ENCODE assay signal across 20 mouse cellular contexts in genomic region chr10:125840388-125840787, GRCm38 (mm10).
A peak's percentile ranks its signal among the peaks of the same experiment; 100 is the strongest.
DNase-seq lines count a peak whose midpoint lies in the region; ATAC-seq lines count a peak whose summit lies in the region.
"Had no signal": no experiment of that assay in that cellular context is flagged by ENCODE, and none has a peak within 500 bp of the region (broad histone marks: within the 10 kb centered on the region; RNA-seq: fewer than 3 reads in every experiment).

No protein-coding gene starts in this region.

- no peaks in the 10 kb centered on the region for H3K27me3 ChIP-seq in liver, embryonic 11.5 days (replicated peaks; ENCODE audit: control insufficient read depth, insufficient read depth, low read length)
- H3K27me3 ChIP-seq in embryonic facial prominence, embryonic 13.5 days, result no peaks in the 10 kb centered on the region
- H3K27me3 ChIP-seq: lung, embryonic 15.5 days; stomach, embryonic 15.5 days had no signal

- no peak overlapping the region for H3K9ac ChIP-seq in liver, embryonic 11.5 days (ENCODE audit: low read depth, low read length)
- H3K9ac ChIP-seq in embryonic facial prominence, embryonic 13.5 days, result no peak overlapping the region
- H3K9ac ChIP-seq: liver, embryonic 14.5 days; lung, embryonic 15.5 days; stomach, embryonic 15.5 days had no signal

- no peaks in the 10 kb centered on the region for H3K36me3 ChIP-seq in liver, embryonic 11.5 days (ENCODE audit: control insufficient read depth, insufficient read depth, low read length)
- no peaks in the 10 kb centered on the region for H3K36me3 ChIP-seq in embryonic facial prominence, embryonic 13.5 days
- H3K36me3 ChIP-seq: lung, embryonic 15.5 days; stomach, embryonic 15.5 days had no signal

- no peak overlapping the region for H3K27ac ChIP-seq in liver, embryonic 11.5 days (ENCODE audit: low read depth, low read length)
- peak overlapping the region; percentile 29; the same call in 1 of the 2 replicates for H3K27ac ChIP-seq in embryonic facial prominence, embryonic 13.5 days
- H3K27ac ChIP-seq: liver, embryonic 14.5 days; lung, embryonic 15.5 days; stomach, embryonic 15.5 days had no signal

- no peak overlapping the region for H3K4me3 ChIP-seq in liver, embryonic 11.5 days (ENCODE audit: low read depth, low read length)
- H3K4me3 ChIP-seq in embryonic facial prominence, embryonic 13.5 days, result no peak overlapping the region
- H3K4me3 ChIP-seq: lung, embryonic 15.5 days; myocyte; stomach, embryonic 15.5 days had no signal

- peak; percentile 4 to 38 for DNase-seq in frontal cortex, postnatal 36 days (ENCODE audit: low spot score in 2 of 2)
- DNase-seq in frontal cortex, postnatal 10 days (ENCODE audit: low spot score in 2 of 2), result no peak
- peak; percentile 6 for DNase-seq in liver, embryonic 11.5 days (ENCODE audit: low spot score)
- DNase-seq in liver, result no peak
- DNase-seq in telencephalon, adult 2 months (ENCODE audit: low read depth, low spot score), result peak; percentile 28
- DNase-seq in natural killer cell, adult 2 months (ENCODE audit: low spot score in 2 of 2), result no peak
- DNase-seq: adrenal gland, postnatal 36 days; B cell, adult 2 months; cerebellum, adult 2 months; kidney, adult 9 months; kidney, postnatal 25 days; lung, postnatal 4 days; thymus, adult 2 months had no signal

- 97% methylated on average over 1 of the region's 1 CpGs for WGBS in liver, embryonic 11.5 days
- WGBS in embryonic facial prominence, embryonic 13.5 days, result 64% methylated on average over 1 of the region's 1 CpGs

- H3K9me3 ChIP-seq in liver, embryonic 11.5 days (ENCODE audit: control insufficient read depth, low read length), result no peaks in the 10 kb centered on the region
- H3K9me3 ChIP-seq in embryonic facial prominence, embryonic 13.5 days, result no peaks in the 10 kb centered on the region
- H3K9me3 ChIP-seq: lung, embryonic 15.5 days; stomach, embryonic 15.5 days had no signal

- no peak for ATAC-seq in liver, embryonic 11.5 days (replicated peaks; ENCODE audit: low FRiP score)
- ATAC-seq in embryonic facial prominence, embryonic 13.5 days (ENCODE audit: insufficient number of reproducible peaks, insufficient read depth, low FRiP score, low TSS enrichment, low read depth), result no peak
- ATAC-seq: inflammation-experienced regulatory T-cells, adult 6 months had no signal

- H3K4me2 ChIP-seq in liver, embryonic 11.5 days, result no peak overlapping the region
- no peak overlapping the region for H3K4me2 ChIP-seq in embryonic facial prominence, embryonic 13.5 days
- H3K4me2 ChIP-seq: lung, embryonic 15.5 days; midbrain, embryonic 11.5 days; stomach, embryonic 15.5 days had no signal

- no peaks in the 10 kb centered on the region for H3K4me1 ChIP-seq in liver, embryonic 11.5 days (replicated peaks; ENCODE audit: control insufficient read depth, insufficient read depth, low read length)
- peaks cover 36% of the 10 kb centered on the region for H3K4me1 ChIP-seq in embryonic facial prominence, embryonic 13.5 days

Comparison
In these comparisons a context has a peak if more than half of its experiments do, and no peak if none do; other contexts are left out.
1. DNase-seq: peak in frontal cortex, postnatal 36 days (2 of 2), liver, embryonic 11.5 days (single experiment) and telencephalon, adult 2 months (single experiment); none in frontal cortex, postnatal 10 days (0 of 2), liver (single experiment) and natural killer cell, adult 2 months (0 of 2).